Mouse (Mus musculus): ENCODE results near the gene Uso1.

- no peak for TF ChIP-seq TAL1 (IDR thresholded peaks at IDR 0.05; ENCODE audit: low read length)
- TF ChIP-seq GATA1 (IDR thresholded peaks at IDR 0.05; ENCODE audit: low read length), result no peak
Observed at GRCm38 (mm10) chr5:92198266-92198665, 60.5 kb downstream of the Uso1 start.

Data from erythroblast, embryonic 14.5 days (primary cell).